Mouse (Mus musculus) myocyte (in vitro differentiated cells): Measurements from ENCODE around the gene Ube2e1.

Experiments
- CEBPB ChIP-seq: IDR thresholded peaks from 2 replicates; pipeline ENCODE4 v1.6.1; 2011; ENCODE audit warnings: mild to moderate bottlenecking, moderate library complexity; ENCODE audit not compliant: poor library complexity, insufficient read depth, severe bottlenecking
- E2F4 ChIP-seq: IDR thresholded peaks from one replicate; pipeline ENCODE4 v1.6.1; 2011; ENCODE audit warnings: mild to moderate bottlenecking, control low read depth, moderate library complexity; ENCODE audit not compliant: insufficient read depth
- MAX ChIP-seq: IDR thresholded peaks from one replicate; pipeline ENCODE4 v1.6.1; 2011; ENCODE audit warnings: low read depth, mild to moderate bottlenecking, control low read depth
- MYOD1 ChIP-seq, 3 experiments: IDR thresholded peaks; one replicate each; pipeline ENCODE4 v1.6.1; 2011; ENCODE audit warnings: control low read depth in 2 of 3, low read depth in 2 of 3, mild to moderate bottlenecking in 2 of 3, moderate library complexity in 1 of 3; ENCODE audit not compliant: insufficient read length in 2 of 3, control insufficient read depth in 1 of 3
- MYOG ChIP-seq, 3 experiments: IDR thresholded peaks; one replicate each; pipeline ENCODE4 v1.6.1; 2011; ENCODE audit warnings: control low read depth in 2 of 3, low read depth in 2 of 3, mild to moderate bottlenecking in 2 of 3; ENCODE audit not compliant: insufficient read length in 2 of 3, control insufficient read depth in 1 of 3, insufficient read depth in 1 of 3
- POLR2A ChIP-seq: IDR thresholded peaks from one replicate; pipeline ENCODE4 v1.6.1; 2011; ENCODE audit warnings: low read depth, mild to moderate bottlenecking, control low read depth, moderate library complexity; ENCODE audit not compliant: insufficient read length
- POLR2AphosphoS2 ChIP-seq: IDR thresholded peaks from one replicate; pipeline ENCODE4 v1.6.1; 2011; ENCODE audit warnings: low read depth, control low read depth; ENCODE audit not compliant: insufficient read length
- REST ChIP-seq: IDR thresholded peaks from one replicate; pipeline ENCODE4 v1.6.1; 2011; ENCODE audit warnings: mild to moderate bottlenecking, control low read depth, moderate library complexity; ENCODE audit not compliant: insufficient read depth, insufficient read length
- TCF12 ChIP-seq: IDR thresholded peaks from one replicate; pipeline ENCODE4 v1.6.1; 2011; ENCODE audit warnings: mild to moderate bottlenecking, control low read depth; ENCODE audit not compliant: poor library complexity, insufficient read depth, severe bottlenecking
- TCF3 ChIP-seq: IDR thresholded peaks from one replicate; pipeline ENCODE4 v1.6.1; 2011; ENCODE audit warnings: low read depth, control low read depth; ENCODE audit not compliant: insufficient read length
- USF1 ChIP-seq: IDR thresholded peaks from one replicate; pipeline ENCODE4 v1.6.1; 2011; ENCODE audit warnings: low read depth, mild to moderate bottlenecking, control low read depth, moderate library complexity

DNA sequence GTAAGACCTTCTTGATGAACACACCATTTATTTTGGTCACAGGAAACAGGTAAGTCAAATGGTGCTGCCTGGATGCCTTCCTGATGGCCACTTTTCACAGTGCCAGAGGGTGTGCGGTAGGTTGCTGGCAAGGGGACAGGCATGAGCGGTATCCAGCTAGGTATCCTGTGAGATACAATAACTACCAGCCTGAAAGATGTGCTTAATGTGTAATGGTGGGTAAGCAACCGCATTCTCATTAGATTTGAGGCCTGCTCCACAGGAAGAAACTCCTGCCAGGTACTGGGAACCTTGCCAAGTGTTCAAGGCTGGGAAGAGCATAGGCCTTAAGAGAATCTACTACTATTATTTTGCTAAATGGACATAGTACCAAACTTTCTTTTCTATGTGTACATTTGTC lies 9.4 kb upstream of the Ube2e1 start:
- TF ChIP-seq REST (no peak), E2F4 (no peak), MYOG (IDR thresholded peaks at IDR 0.05; ENCODE audit: control insufficient read depth in 1 of 3, insufficient read depth in 1 of 3, insufficient read length in 2 of 3, low read depth in 2 of 3) (no peak), MAX (no peak), POLR2A (no peak), USF1 (no peak), POLR2AphosphoS2 (no peak), TCF12 (no peak), TCF3 (no peak), MYOD1 (IDR thresholded peaks at IDR 0.05; ENCODE audit: control insufficient read depth in 1 of 3, insufficient read length in 2 of 3, low read depth in 2 of 3) (no peak), CEBPB (no peak)
